Mouse (Mus musculus) left cerebral cortex, adult 2 months (tissue): Measurements from ENCODE around the gene Idi1. TPM values are rescaled to one million over a fixed set of nuclear protein-coding genes. Genes with fewer than 3 reads are reported as not detected.
"Not testable (repeated sequence)": the region's sequence is repeated elsewhere in the genome, so short reads cannot be mapped to it uniquely, and the experiment has no call there.

ENCODE experiments used
- DNase-seq, 2 experiments: peaks; one replicate each; pipeline ENCODE4 v3.0.0; 2021 to 2022; ENCODE audit warnings: low spot score in 2 of 2, mixed read lengths in 1 of 2; ENCODE audit errors: extremely low spot score in 1 of 2
- H3K27ac ChIP-seq: fragments of 200-600 bp; 2 replicates; pipeline ENCODE4 v1.8.1; 2022
- H3K4me3 ChIP-seq: fragments of 200-600 bp; 2 replicates; pipeline ENCODE4 v1.8.1; 2022
- CTCF ChIP-seq: fragments of 200-600 bp; IDR thresholded peaks from 2 replicates; pipeline ENCODE4 v1.8.1; 2022; ENCODE audit warnings: antibody characterized with exemption, mild to moderate bottlenecking, moderate library complexity
- intact Hi-C: fragments of 180-260 bp; cut with DNase I; formaldehyde crosslinking; loops from one replicate; pipeline ENCODE4 v1.15.1; 2025
- microRNA-seq, 2 experiments: library from miRNA; unstranded; fragments of <30 nt; microRNA quantifications; one replicate each; pipeline ENCODE4 v1.2.0; 2021
- total RNA-seq, 2 experiments: library from RNA; stranded (reverse); gene quantifications; 2 replicates each; pipeline ENCODE4 v1.2.3; 2021

Gene Idi1
- total RNA-seq, 2 experiments from 2014 or later = 32.6 to 35.1 TPM

DNA sequence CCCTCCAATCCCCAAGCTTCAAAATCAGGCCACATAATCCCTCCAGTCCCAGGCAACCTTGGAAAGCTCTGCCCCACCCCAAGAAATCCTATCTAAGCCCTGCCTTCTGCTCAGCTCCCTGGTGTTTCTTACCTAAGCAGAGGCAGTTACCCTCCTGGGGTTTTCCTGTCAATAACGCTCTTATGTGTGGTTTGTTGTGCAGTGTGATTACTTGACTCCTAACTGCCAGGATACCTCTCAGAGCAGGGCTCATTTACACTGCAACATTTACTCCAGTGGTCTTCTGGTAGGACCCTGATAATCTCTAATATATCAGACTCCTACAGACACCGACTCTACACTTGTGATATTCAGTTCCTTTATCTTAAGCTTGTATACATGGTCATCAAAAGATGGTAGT lies 48.2 kb downstream of the Idi1 start:
- DNase-seq = no peak
- intact Hi-C loops = no loop called here
- no peak overlapping the region for H3K27ac ChIP-seq
- no peak overlapping the region for H3K4me3 ChIP-seq
- TF ChIP-seq CTCF = no peak

GRCm38 (mm10) chr13:8937611-8938140 lies 52.4 kb downstream of the Idi1 start:
- intact Hi-C loops = not testable (repeated sequence)

GRCm38 (mm10) chr13:8941110-8941509 lies 55.8 kb downstream of the Idi1 start:
- intact Hi-C loops, H3K27ac ChIP-seq, H3K4me3 ChIP-seq, DNase-seq: not testable (repeated sequence)

More at GRCm38 (mm10) chr13:8937611-8938140, 52.4 kb downstream of the Idi1 start:
- not testable (repeated sequence) for H3K27ac ChIP-seq, H3K4me3 ChIP-seq, DNase-seq

DNA sequence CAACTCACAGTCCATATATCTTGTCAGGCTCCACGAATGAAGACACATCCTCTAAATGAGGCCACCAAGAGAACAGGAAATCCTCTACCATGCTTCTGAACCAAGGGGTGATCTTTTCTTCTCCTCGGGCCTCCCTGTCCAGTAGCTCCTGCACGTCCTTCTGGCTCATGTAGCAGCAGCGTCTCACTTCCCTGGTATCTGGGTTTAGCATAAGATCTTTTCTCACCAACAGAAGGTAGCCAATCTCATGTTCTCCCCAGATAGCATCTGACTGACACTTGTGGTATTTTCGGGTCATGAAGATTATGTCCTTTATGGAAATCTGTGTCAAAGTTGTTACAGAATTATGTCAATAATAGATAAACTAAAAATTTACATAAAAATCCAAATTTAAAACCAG lies 56.4 kb downstream of the Idi1 start:
- H3K27ac ChIP-seq, H3K4me3 ChIP-seq, DNase-seq, intact Hi-C loops: not testable (repeated sequence)

Small RNA genes within 50 kb of the gene (microRNA-seq; reads per million reads assigned to microRNA genes)
- 0 reads per million in 2 experiments for gene Gm22750

Other genes starting within 250 kb of the Idi1 start
- gene Wdr37, start 13.6 kb upstream of the Idi1 start, total RNA-seq = 100 to 1,000 TPM in 1 of 2 experiments, 10 to 100 TPM in 1; 98.0 to 106 TPM
- gene Gm9745, start 62.7 kb downstream of the Idi1 start, total RNA-seq = not detected
- not detected for gene Idi2, start 67.4 kb downstream of the Idi1 start, total RNA-seq
- 10 to 100 TPM; 41.2 to 44.1 TPM for gene Gtpbp4, start 110.6 kb downstream of the Idi1 start, total RNA-seq
- 10 to 100 TPM; 70.5 to 76.6 TPM for gene Larp4b, start 208.4 kb downstream of the Idi1 start, total RNA-seq